Mouse (Mus musculus): ENCODE results near the gene Kcnip4. TPM values are rescaled to one million over a fixed set of nuclear protein-coding genes. Genes with fewer than 3 reads are reported as not detected.

Gene Kcnip4
- total RNA-seq, 2 experiments from 2014 or later, result not detected

- no peak for ATAC-seq (ENCODE audit: poor library complexity, severe bottlenecking)
These were observed 1064.5 kb downstream of the Kcnip4 start for GRCm38 (mm10) chr5:48460221-48460620.

DNA sequence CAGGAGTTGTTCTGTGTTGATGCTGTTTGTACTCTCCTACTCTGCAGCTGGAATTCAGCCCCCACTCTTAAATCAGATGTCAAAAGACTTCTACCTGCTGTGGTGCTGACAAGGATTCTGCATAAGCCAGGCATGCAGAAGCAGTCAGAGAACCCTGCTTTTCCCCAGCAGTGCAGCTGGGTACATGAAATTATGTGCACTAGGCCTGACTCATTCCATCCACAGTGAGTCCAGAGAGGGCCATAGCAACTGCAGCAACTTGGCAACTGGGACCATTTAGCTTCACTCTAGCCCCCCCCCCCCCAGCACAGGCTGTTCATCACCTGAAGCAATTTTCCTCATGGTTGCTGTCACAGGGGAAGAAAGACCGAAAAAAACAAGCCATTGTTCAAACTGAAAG, 1075.8 kb downstream of the Kcnip4 start:
- no peak for ATAC-seq (ENCODE audit: poor library complexity, severe bottlenecking)

DNA sequence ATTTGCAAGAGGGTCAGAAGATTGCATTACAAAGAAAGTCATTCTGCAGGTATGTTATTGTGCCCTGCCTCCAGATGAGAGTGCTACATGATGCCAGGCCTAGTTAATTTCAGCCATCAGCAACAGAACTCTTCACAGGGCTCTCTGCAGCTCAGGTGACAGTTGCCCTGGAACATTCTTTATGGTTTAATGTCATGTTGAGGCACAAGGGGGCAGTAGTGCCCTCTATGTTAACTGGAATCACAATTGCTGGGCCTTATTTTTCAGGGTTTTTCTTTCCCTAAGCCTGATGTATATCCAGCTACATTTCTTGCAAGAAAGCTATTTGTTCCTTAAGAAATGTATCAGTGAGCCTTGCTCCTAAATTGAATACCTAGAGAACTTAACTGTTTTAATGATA, 1094.2 kb downstream of the Kcnip4 start:
- no peak for ATAC-seq (ENCODE audit: poor library complexity, severe bottlenecking)

DNA sequence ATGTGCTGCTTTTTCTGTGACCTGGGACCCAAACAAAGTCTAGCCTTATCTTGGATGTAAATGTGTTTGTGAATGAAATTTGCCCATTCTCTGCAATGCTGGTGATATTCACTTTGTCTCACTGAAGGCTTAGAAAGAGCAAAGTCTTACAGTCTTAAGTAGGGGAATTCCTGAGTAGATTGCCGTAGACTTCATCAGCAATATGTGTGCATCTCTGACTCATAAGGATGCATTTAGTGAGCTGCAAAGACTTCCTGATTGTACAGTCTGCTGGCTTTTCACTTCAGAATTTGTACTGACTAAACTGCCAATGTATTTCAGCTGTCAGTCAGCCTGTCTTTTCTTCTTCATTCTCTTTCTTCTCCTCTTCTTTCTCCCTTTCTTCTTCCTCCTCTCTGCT, 1102.8 kb downstream of the Kcnip4 start:
- no peak for ATAC-seq (ENCODE audit: poor library complexity, severe bottlenecking)

DNA sequence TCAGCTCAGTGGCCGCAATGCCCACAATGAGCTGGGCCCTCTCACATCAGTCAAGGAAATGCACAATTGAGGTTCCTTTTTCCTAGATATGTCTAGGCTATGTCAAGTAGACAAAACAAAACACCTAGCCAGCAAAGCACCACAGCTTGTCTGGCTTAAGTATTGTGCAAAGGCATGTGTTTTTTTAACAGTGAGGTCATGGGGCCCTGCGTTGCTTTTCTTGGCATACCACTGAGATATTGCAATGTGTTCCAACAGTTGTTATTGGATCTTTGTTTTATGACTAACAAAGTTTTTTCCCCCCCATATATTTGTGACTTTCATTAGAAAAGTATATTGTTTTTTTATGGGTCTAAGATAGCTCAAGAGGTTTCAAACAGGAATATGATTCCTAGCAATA, 1105.0 kb downstream of the Kcnip4 start:
- ATAC-seq (ENCODE audit: poor library complexity, severe bottlenecking), result no peak

DNA sequence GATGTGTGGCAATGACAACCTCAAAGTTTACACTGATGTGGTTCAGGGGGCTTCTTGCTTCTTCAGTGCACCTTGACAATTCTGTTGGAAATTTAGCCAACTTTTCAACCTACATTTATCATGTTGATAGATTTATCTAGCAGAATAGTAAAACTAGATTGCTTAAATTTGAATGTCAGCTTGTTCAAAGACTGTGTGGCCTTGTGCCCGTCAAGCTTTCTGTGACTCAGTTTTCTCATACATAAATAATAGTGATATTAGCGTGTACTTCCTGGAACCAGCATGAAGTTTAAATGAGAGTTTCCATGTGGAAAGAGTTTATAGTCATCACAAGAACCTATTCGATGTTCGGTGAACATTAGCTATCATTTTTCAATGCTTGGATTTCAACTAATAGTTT, 1112.4 kb downstream of the Kcnip4 start:
- no peak for ATAC-seq (ENCODE audit: poor library complexity, severe bottlenecking)

GRCm38 (mm10) chr5:48411462-48411861, 1113.2 kb downstream of the Kcnip4 start:
- no peak for ATAC-seq (ENCODE audit: poor library complexity, severe bottlenecking)

DNA sequence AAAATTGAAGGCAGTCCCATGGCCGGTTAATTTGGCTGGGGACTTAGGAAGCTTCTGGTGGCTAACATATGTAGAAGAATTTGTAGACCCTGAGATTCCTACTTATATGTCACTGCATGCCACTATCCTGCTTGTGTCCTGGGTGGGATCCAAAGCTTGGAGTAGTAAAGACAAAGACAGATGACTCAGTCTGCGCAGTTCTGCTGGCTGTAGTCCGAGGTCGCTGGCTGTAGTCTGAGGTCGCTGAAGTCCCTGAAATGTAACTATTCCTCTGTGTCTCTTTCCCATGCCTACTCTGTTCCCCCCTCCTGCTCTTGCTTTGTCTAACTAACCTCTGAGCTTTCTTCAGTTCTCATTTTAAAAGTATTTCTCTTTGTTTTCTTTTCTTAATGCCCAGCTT, 1114.4 kb downstream of the Kcnip4 start:
- no peak for ATAC-seq (ENCODE audit: poor library complexity, severe bottlenecking)

DNA sequence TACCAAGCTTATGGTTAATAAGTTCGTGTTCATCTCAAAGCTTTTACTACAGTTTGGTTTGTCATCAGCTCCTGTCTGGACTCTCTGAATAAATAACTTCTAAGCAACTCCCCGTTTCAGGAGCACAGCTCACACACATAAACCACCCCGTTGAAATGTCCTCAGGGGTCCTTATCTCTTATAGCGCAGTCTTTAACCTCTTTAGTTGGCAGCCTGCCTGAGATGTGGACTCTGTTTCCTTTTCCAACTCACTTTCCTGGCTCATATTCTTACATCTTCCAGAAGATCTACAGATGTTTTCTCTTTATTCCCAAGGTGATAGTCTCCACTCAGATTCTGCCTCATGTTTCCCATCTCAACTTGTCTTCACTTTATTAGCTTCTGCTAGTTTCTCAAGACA, 1116.4 kb downstream of the Kcnip4 start:
- no peak for ATAC-seq (ENCODE audit: poor library complexity, severe bottlenecking)

- ATAC-seq (ENCODE audit: poor library complexity, severe bottlenecking), result no peak
These were observed 1122.2 kb downstream of the Kcnip4 start for GRCm38 (mm10) chr5:48402497-48402896.

DNA sequence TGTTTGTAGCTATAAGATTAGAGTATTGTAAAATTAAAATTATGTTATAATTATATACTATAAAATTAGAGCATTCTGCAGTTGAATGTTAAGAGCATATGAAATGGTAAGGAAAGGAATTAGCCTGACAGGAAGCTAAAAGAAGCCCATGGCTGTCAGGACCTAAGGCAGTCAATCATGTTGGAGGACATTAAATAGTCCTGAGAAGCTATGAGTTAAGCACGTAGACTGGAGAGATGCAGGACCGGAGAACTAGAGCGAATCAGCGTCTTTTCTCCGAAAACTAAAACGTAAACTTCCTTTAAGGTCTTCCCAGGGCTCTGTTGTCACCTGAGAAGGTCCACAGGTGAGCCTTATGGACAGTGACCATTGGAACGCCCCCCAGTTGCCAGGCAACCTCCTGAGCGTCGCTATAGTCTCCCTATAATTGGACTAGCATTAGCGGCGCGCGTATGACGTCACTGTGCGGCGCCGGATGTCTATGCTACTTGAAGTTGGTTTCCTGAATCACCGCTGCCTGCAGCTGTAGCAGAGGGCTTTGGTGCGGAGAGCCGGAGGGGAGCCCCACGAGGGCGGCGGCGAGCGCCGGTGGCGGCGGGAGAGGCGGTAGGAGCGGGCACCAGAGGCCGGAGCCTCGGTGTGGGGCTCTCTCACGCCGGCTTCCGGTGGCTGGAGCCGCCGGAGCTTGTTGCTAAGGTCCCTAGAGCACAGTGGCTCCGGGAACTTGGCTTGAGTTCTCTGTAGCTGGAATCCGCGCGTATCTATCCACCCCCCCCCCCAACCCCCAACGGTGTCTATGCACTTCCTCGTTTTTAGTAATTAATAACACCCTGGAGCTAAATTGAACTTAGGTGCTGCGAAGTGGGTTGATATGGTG, 1152.6 kb downstream of the Kcnip4 start:
- ATAC-seq (ENCODE audit: poor library complexity, severe bottlenecking), result peak; percentile 99

DNA sequence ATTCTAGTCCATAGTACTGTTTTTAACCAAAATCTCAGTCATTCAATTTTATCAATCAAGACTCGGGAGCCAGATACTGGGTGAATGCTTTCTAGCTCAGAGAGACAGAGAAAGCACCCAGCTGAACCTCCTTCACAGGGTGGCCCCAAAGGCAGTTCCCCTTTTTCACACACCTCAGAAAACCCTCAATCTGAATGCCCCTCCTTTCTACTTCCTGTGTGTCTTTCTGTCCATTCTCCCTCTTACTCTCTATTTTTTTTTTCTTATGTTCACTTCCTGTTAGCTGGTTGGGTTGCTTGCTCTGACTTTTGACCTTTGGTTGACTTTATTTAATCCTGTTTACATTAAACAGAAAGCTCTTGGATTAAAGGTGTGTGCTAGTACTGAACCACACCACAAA, 1175.4 kb downstream of the Kcnip4 start:
- no peak for ATAC-seq (ENCODE audit: poor library complexity, severe bottlenecking)

DNA sequence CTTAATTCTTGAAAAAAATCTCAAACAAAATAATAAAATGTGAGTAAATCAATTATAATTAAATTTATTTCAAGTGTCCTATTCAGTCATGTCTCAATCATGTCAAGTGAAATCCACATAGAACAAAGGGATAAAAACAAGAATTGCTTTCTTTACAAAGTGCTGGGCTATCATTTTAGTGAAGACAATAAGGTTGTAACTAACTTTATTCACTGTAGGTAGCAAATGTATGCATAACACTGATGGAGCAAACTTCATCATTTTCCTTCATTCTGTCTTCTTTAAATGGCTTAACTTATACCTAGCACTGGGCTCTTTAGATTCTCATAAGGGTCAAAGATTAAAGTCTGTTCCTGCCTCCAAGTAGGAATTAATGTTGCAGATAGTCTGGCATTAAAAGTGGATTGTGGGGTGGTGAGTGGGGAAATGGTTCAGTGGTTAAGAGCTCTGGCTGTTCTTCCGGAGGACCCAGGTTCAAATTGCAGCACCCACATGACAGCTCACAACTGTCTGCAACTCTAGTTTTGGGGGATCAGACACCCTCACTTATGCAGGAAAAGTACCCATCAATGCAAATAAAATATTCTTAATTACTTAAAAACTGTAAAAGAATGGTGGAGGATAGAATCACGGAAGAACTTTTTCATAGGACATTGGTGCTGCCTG, 1178.6 kb downstream of the Kcnip4 start:
- no peak for ATAC-seq (ENCODE audit: poor library complexity, severe bottlenecking)

- peak; percentile 54; the same call in 1 of the 2 replicates for ATAC-seq (ENCODE audit: poor library complexity, severe bottlenecking)
These were observed 1179.4 kb downstream of the Kcnip4 start for GRCm38 (mm10) chr5:48345095-48345982.

- ATAC-seq (ENCODE audit: poor library complexity, severe bottlenecking), result no peak
These were observed 1183.8 kb downstream of the Kcnip4 start for GRCm38 (mm10) chr5:48340808-48341433.

All from megakaryocyte, adult 5-6 weeks (primary cell).